ENCODE assay signal across 23 mouse cellular contexts in the genomic region with DNA sequence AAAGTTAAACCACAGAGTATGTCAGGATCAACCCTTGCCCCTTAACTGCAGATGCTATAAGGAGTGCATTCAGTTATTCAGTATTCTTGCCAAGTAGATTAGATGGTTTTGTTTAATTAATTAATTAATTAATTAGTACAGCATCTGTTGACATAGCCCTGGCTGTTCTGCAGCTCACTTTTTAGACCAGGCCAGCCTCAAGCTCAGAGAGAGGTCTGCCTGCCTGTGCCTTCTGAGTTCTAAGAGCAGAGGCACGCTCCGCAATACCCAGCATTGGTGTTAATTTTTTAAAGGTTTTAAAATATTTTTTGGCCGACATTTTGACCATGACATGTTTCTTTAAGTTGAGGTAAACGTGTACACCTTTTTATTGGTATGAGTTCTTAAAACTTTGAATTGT.
DNase-seq lines count a peak whose midpoint lies in the region; ATAC-seq and TF ChIP-seq lines count a peak whose summit lies in the region.
"Had no signal": no experiment of that assay in that cellular context is flagged by ENCODE, and none has a peak within 500 bp of the region (broad histone marks: within the 10 kb centered on the region; RNA-seq: fewer than 3 reads in every experiment).

No protein-coding gene starts in this region.

- no peak for DNase-seq in forebrain, embryonic 10.5 days (ENCODE audit: extremely low spot score, low spot score)
- DNase-seq in hindbrain, postnatal 0 days (ENCODE audit: low spot score), result peak; percentile 1
- no peak for DNase-seq in hindbrain, embryonic 10.5 days (ENCODE audit: low spot score)
- no peak for DNase-seq in midbrain, postnatal 0 days (ENCODE audit: low spot score)
- DNase-seq in retina, postnatal 1 day, result peak; percentile 72
- DNase-seq: adrenal gland, postnatal 10 days; cerebellum, adult 8-10 months; cerebellum, postnatal 36 days; heart, postnatal 10 days; kidney, adult 11 months; kidney, postnatal 14 days; layer of hippocampus, adult 9-11 months; liver, embryonic 13.5 days; lung, adult 18-20 months; right cerebral cortex, postnatal 14 days; thymus, postnatal 4 days had no signal

- H3K4me3 ChIP-seq in forebrain, embryonic 12.5 days (replicated peaks), result no peak overlapping the region
- no peak overlapping the region for H3K4me3 ChIP-seq in forebrain, embryonic 10.5 days
- H3K4me3 ChIP-seq in hindbrain, postnatal 0 days (ENCODE audit: low read length), result no peak overlapping the region
- H3K4me3 ChIP-seq in hindbrain, embryonic 10.5 days, result no peak overlapping the region
- no peak overlapping the region for H3K4me3 ChIP-seq in midbrain, embryonic 13.5 days (replicated peaks)
- no peak overlapping the region for H3K4me3 ChIP-seq in midbrain, postnatal 0 days (ENCODE audit: low read depth, low read length)
- H3K4me3 ChIP-seq: heart, embryonic 13.5 days; limb, embryonic 15.5 days; liver, embryonic 13.5 days had no signal

- H3K27me3 ChIP-seq in forebrain, embryonic 12.5 days, result no peaks in the 10 kb centered on the region
- no peaks in the 10 kb centered on the region for H3K27me3 ChIP-seq in forebrain, embryonic 10.5 days (ENCODE audit: poor library complexity, severe bottlenecking)
- H3K27me3 ChIP-seq in hindbrain, postnatal 0 days (ENCODE audit: insufficient read depth, low read length), result no peaks in the 10 kb centered on the region
- H3K27me3 ChIP-seq in hindbrain, embryonic 10.5 days (ENCODE audit: insufficient read depth, poor library complexity, severe bottlenecking), result no peaks in the 10 kb centered on the region
- H3K27me3 ChIP-seq in midbrain, embryonic 13.5 days, result no peaks in the 10 kb centered on the region
- H3K27me3 ChIP-seq in midbrain, postnatal 0 days (ENCODE audit: insufficient read depth, low read length), result no peaks in the 10 kb centered on the region
- H3K27me3 ChIP-seq: heart, embryonic 13.5 days; limb, embryonic 15.5 days; liver, embryonic 13.5 days had no signal

- 70% methylated on average over 4 of the region's 4 CpGs for WGBS in forebrain, embryonic 12.5 days
- 85% methylated on average over 4 of the region's 4 CpGs for WGBS in forebrain, embryonic 10.5 days
- 86% methylated on average over 4 of the region's 4 CpGs for WGBS in hindbrain, postnatal 0 days
- WGBS in hindbrain, embryonic 10.5 days, result 89% methylated on average over 4 of the region's 4 CpGs
- 92% methylated on average over 4 of the region's 4 CpGs for WGBS in midbrain, embryonic 13.5 days
- WGBS in midbrain, postnatal 0 days, result 94% methylated on average over 4 of the region's 4 CpGs

- peaks cover 14% of the 10 kb centered on the region for H3K4me1 ChIP-seq in forebrain, embryonic 12.5 days
- peaks cover 39% of the 10 kb centered on the region for H3K4me1 ChIP-seq in forebrain, embryonic 10.5 days
- peaks cover 5% of the 10 kb centered on the region; the same call in 1 of the 2 replicates for H3K4me1 ChIP-seq in hindbrain, postnatal 0 days (ENCODE audit: insufficient read depth, low read length)
- H3K4me1 ChIP-seq in hindbrain, embryonic 10.5 days (replicated peaks), result peaks cover 13% of the 10 kb centered on the region
- peaks cover 11% of the 10 kb centered on the region for H3K4me1 ChIP-seq in midbrain, embryonic 13.5 days (replicated peaks)
- no peaks in the 10 kb centered on the region for H3K4me1 ChIP-seq in midbrain, postnatal 0 days (ENCODE audit: insufficient read depth, low read length)
- H3K4me1 ChIP-seq: heart, embryonic 13.5 days; limb, embryonic 15.5 days; liver, embryonic 13.5 days had no signal

- no peak overlapping the region for H3K27ac ChIP-seq in forebrain, embryonic 12.5 days
- no peak overlapping the region for H3K27ac ChIP-seq in forebrain, embryonic 10.5 days
- H3K27ac ChIP-seq in hindbrain, postnatal 0 days, result no peak overlapping the region
- no peak overlapping the region for H3K27ac ChIP-seq in hindbrain, embryonic 10.5 days
- H3K27ac ChIP-seq in midbrain, embryonic 13.5 days, result no peak overlapping the region
- H3K27ac ChIP-seq in midbrain, postnatal 0 days (ENCODE audit: low read depth, low read length), result no peak overlapping the region
- H3K27ac ChIP-seq: heart, embryonic 13.5 days; limb, embryonic 15.5 days; liver, embryonic 13.5 days had no signal

- no peak overlapping the region for H3K9ac ChIP-seq in forebrain, embryonic 12.5 days
- no peak overlapping the region for H3K9ac ChIP-seq in hindbrain, postnatal 0 days (replicated peaks; ENCODE audit: low read length)
- H3K9ac ChIP-seq in midbrain, embryonic 13.5 days (replicated peaks), result no peak overlapping the region
- H3K9ac ChIP-seq in midbrain, postnatal 0 days (replicated peaks; ENCODE audit: low read length, poor library complexity, severe bottlenecking), result no peak overlapping the region
- H3K9ac ChIP-seq: heart, embryonic 13.5 days; limb, embryonic 15.5 days; liver, embryonic 13.5 days had no signal

- H3K9me3 ChIP-seq in forebrain, embryonic 12.5 days, result no peaks in the 10 kb centered on the region
- H3K9me3 ChIP-seq in forebrain, embryonic 10.5 days, result no peaks in the 10 kb centered on the region
- H3K9me3 ChIP-seq in hindbrain, postnatal 0 days (ENCODE audit: low read length), result no peaks in the 10 kb centered on the region
- H3K9me3 ChIP-seq in hindbrain, embryonic 10.5 days, result no peaks in the 10 kb centered on the region
- H3K9me3 ChIP-seq in midbrain, embryonic 13.5 days, result no peaks in the 10 kb centered on the region
- H3K9me3 ChIP-seq in midbrain, postnatal 0 days (ENCODE audit: low read length), result no peaks in the 10 kb centered on the region
- H3K9me3 ChIP-seq: heart, embryonic 13.5 days; limb, embryonic 10.5 days; limb, embryonic 15.5 days; liver, embryonic 13.5 days had no signal

- peak; percentile 28; the same call in 1 of the 2 replicates for ATAC-seq in forebrain, embryonic 12.5 days (ENCODE audit: low FRiP score)
- no peak for ATAC-seq in hindbrain, postnatal 0 days
- ATAC-seq in midbrain, embryonic 13.5 days, result 0 out of 2 replicates have a peak, but pooled peaks have one; percentile 14
- no peak for ATAC-seq in midbrain, postnatal 0 days (ENCODE audit: low FRiP score)
- ATAC-seq: inflammation-experienced regulatory T-cells, adult 6 months had no signal

- no peaks in the 10 kb centered on the region for H3K36me3 ChIP-seq in forebrain, embryonic 12.5 days (replicated peaks)
- H3K36me3 ChIP-seq in forebrain, embryonic 10.5 days (replicated peaks), result no peaks in the 10 kb centered on the region
- H3K36me3 ChIP-seq in hindbrain, postnatal 0 days (ENCODE audit: insufficient read depth, low read length), result no peaks in the 10 kb centered on the region
- no peaks in the 10 kb centered on the region for H3K36me3 ChIP-seq in hindbrain, embryonic 10.5 days
- no peaks in the 10 kb centered on the region for H3K36me3 ChIP-seq in midbrain, embryonic 13.5 days
- H3K36me3 ChIP-seq in midbrain, postnatal 0 days (ENCODE audit: insufficient read depth, low read length), result no peaks in the 10 kb centered on the region
- H3K36me3 ChIP-seq: G1E; heart, embryonic 13.5 days; limb, embryonic 10.5 days; limb, embryonic 15.5 days; liver, embryonic 13.5 days had no signal

- TF ChIP-seq CTCF in hindbrain, postnatal 0 days (IDR thresholded peaks at IDR 0.05; ENCODE audit: low read depth), result no peak
- TF ChIP-seq CTCF in midbrain, postnatal 0 days (IDR thresholded peaks at IDR 0.05), result no peak

- no peak overlapping the region for H3K4me2 ChIP-seq in forebrain, embryonic 12.5 days
- H3K4me2 ChIP-seq in hindbrain, postnatal 0 days (ENCODE audit: low read depth, low read length), result no peak overlapping the region
- no peak overlapping the region for H3K4me2 ChIP-seq in midbrain, embryonic 13.5 days (replicated peaks)
- H3K4me2 ChIP-seq in midbrain, postnatal 0 days (ENCODE audit: low read depth, low read length, poor library complexity, severe bottlenecking), result no peak overlapping the region
- H3K4me2 ChIP-seq: limb, embryonic 15.5 days; liver, embryonic 13.5 days had no signal

Comparison
In these comparisons a context has a peak if more than half of its experiments do, and no peak if none do; other contexts are left out.
1. ATAC-seq: peak in forebrain, embryonic 12.5 days (single experiment) and midbrain, embryonic 13.5 days (single experiment); none in hindbrain, postnatal 0 days (single experiment) and midbrain, postnatal 0 days (single experiment).
2. DNase-seq: peak in hindbrain, postnatal 0 days (single experiment) and retina, postnatal 1 day (single experiment); none in forebrain, embryonic 10.5 days (single experiment), hindbrain, embryonic 10.5 days (single experiment) and midbrain, postnatal 0 days (single experiment).